Mouse (Mus musculus) A20 (cell line): ENCODE data around the gene Gck.

Source experiments
- DNase-seq: peaks from one replicate; pipeline ENCODE4 v3.0.0-alpha.2; 2011; ENCODE audit warnings: low read depth, low spot score

The Gck gene

DNA sequence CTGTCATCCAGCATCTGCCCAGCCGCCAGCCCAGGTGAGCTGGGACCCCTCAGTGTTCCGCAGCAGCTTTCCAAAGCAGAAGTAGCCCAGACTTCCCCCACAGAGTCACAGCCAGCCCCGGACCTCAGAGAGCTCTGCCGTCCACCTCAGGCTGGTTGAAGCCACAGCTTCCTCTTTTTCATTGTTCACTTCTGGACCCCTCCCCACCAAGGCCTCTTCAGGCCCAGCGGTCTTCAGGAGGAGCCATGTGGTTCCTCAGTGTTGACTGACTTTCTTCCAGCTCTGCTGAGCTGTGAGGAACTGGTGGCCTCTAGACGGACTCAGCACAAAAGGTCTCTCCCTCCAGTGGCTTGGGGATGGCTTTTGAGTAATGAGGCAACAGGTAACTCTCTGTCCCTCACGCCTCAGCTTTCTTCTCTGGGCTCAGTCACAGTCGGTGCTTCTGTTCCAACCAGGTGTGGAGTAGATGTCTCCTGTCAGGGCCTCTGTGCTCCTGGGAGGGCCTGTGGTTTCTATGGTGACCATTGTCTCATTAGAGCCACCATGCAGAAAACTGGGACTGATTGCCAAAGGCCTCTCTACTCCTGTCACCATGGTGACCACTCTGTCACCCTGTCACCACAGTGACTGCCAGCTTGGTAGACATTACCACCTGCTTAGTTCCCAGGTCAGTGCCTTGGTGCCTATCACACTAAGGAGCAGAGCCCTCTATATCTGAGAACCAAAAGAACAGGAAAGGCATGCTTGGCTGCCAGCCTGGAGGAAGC, at the start of gene Gck:
Gene Gck (minus strand): TSS at position 496 of the 767 bp plus-strand sequence.
- peak; percentile 79 for DNase-seq

DNA sequence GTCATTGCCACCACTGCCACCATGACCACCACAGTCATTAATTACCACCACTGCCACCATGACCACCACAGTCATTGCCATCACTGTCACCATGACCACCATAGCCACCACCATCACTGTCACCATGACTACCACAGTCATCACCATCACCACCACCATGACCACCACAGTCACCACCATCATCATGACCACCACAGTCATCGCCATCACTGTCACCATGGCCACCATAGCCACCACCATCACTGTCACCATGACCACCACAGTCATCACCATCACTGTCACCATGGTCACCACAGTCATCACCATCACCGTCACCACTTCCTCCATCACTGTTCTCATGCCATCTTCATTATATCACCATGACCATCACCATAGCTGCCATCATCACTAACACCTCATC, 48.6 kb upstream of the Gck start:
- no peak for DNase-seq

DNA sequence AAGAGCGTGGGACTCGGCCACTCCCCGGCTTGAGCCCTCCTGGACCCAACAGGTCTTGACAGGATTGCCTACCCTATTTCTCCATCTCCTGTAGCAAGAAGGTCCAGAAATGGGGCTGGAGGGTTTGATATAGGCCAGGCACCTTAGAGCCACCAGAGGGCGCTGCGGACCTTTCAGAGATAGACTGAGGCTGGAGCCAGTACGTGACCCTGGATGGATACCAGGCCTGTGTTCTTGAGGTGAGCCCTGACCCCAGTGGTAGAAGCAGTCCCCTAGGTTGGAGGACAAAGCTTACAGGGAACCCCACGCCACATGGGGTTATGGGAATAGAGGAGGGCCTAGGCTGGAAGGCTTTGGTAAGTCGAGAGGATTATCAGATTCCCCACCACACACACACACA, 46.1 kb upstream of the Gck start:
- peak; percentile 82 for DNase-seq

DNA sequence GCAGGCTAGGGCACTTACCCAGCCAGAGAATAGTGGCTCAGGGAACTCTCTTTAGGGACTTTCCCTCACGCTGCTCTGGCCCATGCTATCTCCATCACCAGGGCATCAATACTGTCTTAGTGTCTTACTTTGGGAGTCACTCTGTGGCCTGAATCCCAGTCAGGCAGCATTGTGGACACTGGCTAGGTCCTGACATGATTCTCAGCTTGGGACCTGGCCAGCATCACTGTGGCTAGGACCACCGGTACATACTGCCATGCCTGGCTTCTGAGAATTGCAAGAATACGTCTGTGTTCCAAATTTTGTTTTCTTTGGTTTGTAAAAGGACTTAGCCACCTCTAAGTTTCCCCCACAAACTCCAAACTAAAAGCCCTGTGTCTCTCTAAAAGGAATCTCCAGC, 45.0 kb upstream of the Gck start:
- no peak for DNase-seq

DNA sequence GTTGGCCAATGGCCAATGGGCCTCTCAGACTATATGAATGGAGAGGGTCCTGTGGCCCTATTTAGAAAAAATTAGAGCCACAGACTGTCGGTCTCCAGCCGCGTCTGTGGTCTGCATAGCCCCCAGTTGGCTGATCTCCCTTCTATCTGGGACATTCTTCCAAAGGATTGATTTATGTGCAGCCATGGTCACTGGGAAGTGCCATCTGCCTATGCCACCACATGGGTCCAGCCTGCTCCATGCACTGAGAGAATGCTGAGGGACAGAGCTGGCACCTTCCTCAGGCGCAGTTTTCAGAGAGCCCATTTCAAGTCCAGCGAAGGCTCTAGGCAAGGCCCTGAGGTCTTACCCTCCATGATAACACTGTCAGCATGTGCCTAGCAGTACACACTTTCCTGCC, 44.3 kb upstream of the Gck start:
- DNase-seq: no peak

DNA sequence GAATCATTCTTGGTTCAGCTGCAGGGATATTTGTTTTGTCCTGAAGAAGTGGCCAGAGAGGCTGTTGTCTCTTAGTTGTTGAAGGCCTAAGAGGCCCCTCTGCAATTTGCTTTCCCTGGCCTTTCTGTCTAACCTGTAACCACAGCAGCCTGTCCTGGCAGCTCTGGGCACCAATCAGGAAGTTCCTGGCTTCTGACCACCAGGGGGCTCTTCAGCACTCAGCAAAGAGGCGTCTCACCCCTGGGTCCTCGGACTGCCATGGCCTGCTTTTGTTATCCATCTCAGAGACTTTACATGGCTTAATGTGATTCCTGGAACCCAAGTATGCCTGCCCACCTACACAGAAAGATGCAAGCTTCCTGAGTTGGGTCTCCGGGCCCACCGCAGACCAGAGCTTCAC, 41.0 kb upstream of the Gck start:
- DNase-seq: peak; percentile 70

DNA sequence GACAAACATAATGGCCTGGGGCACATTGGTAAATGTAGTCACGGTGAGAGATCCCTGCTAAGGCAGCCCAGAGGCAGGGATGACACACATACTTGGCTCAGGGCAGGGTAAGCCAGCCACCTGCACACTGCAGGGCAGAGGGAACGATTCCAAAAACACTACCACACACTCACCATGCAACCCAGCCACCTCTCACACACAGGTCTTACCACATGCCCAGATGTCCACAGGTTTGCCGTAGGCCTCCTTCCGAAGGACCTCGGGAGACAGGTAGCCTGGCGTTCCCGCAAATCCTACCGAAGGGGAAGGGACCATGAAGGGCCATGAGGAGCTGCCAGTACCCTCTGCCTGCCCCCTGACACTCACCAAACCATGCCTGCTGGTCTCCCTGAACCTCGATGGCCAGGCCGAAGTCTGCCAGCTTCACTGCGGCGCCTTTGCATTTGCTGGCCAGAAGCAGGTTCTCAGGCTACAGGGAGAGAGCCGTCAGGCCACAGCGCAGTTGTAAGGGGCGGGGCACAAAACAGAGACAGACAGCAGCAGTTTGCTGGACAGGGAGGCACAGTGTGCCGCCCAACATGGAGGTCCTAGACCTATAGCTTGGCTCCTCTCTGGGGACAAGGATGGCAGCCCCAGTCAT, 40.2 kb upstream of the Gck start:
- no peak for DNase-seq

DNA sequence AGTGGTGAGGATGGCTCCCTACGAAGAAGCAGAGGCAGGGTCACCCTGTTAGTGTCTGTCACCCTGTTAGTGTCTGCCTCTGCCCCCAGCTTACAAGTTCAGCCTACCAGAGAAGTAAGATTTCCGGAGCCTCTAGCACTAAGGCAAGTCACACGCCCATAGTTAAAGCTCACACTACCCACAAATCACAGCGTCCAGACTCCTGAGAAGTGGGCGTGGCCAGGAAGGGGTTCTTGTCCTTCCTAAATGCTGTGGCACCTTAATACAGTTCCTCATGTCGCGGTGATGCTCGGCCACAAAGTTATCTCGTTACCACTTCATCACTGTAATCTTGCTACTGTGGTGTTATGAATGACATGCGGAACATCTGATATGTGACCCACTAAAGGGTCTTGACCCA, 38.2 kb upstream of the Gck start:
- no peak for DNase-seq

DNA sequence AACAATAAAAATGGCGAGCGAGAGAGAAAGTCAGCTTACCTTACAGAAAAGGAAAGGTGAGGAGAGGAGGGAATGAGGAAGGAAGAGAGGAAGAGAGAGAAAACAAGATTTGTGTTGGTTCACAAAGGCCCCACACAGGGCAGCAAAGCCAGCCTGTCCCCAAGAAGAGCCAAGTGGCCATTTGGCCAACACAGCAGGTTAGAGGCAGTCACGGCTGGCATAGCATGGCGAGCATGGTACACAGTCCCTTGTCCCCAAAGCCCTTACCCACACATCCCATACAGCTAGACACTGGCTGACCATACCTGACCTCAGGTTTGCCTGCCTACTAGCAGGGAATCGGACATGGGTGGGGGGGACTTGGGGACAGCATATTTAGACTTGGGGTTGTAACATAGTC, 33.7 kb upstream of the Gck start:
- DNase-seq: no peak

DNA sequence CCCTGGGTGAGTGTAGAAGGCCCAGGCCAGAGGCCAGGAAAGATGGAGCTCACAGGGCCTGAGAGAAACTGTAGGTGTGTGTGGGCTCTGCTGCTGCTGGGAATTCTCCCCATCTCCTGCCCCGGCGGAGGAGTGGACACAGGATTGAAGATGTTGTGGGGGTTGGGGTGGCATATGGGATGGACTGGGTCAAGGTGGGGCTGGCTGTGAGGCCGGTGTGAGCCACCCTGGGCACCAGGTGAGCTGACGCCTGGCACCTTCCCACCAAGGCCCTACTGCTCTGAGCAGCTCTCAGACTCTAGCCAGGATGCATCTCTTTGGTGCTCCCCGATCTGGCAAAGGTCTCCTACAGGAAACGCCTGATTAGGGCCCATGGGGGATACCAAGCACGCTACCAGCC, 31.4 kb upstream of the Gck start:
- no peak for DNase-seq

DNA sequence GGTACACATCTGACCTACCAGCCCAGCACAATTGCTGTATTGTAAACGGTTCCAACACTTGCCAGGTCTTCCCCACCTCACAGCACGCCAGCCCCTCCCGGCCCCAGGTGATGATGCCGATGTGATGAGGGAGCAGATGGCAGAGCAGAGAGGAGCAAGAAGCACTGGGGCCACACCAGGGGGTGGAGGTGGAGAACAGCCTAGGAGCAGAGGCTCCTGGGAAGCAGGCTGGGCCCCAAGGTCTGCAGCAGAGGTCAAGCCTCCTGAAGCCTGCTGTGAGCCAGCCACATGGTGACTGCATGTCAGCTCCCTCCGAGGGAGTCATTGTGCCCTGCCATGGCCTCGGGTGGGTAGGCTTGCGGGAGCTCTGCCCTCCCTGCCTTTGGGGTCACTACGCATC, 30.7 kb upstream of the Gck start:
- no peak for DNase-seq

DNA sequence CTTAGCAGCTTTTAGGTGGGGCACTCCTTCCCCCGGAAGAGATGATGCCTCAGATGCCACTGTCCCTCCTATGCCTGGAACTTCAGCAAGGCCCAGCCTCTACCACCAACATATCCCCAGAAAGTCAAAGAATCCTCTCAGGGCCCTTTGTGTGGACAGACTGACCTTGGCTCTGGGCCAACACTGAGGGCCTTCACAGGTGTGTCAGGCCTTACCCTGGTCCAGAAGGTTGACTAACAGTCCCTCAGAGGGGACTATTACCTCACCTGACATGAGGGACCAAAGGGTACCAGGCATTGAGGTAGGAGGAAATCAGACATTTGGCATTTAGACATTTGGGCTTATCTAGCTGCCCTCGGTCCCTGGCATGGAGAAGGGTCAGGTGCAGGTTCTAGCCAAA, 30.2 kb upstream of the Gck start:
- no peak for DNase-seq

DNA sequence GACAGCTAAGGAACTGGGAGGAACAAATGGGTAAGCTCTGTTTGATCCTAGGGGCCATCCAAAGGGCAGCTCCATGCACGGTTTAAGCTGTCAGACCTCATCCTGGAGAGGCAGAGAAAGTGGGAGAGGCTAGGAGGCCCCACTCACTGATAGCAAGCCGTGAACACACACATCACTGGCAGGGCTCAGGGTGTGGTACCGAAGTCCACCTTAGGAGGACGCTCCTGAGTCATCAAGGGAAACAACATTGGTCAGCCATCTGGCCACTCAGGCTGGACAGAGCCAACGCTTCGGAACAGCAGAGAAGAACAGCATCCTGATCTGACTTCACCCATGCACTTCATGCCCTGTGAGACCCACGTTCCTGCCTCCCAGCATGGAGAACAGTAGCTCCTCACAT, 29.2 kb upstream of the Gck start:
- no peak for DNase-seq

DNA sequence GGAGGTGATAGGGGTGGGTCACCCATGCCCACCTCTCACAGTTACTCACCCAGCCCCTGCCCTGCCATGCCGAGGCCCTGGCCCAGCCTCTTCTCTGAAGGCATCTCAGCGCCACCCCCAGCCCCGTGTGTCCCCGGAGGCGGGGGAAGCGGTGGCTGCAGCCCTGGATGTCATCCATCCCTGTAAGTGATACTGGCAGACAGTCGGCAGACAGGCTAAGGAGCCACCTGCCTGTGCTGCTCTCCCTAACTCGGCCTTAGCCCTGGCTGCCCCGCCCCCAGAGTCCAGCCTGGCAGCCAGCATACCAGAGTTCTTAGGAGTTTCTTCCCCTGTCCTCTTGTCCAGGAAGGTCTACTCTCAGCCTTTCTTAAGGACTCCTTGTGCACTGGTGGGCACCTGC, 26.2 kb upstream of the Gck start:
- no peak for DNase-seq

DNA sequence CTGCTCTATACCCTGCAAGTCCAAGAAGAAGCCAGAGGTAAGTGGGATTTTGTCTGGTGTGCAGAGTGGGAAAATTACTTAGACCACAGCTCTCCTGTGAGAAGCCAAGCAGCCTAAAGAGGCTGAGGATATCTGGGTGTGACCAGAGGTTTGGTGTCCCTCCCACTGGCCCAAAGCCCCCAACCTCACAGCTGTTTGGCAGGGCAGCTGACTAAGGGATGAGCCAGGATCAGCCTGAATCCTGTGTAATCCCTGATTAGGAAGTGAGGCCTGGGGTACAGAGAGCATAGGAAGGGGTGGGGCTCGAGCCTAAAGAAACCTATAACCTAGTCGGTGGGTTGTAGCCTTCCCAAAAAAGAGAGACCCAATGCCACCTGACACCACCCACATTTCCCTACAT, 25.2 kb upstream of the Gck start:
- DNase-seq: no peak

DNA sequence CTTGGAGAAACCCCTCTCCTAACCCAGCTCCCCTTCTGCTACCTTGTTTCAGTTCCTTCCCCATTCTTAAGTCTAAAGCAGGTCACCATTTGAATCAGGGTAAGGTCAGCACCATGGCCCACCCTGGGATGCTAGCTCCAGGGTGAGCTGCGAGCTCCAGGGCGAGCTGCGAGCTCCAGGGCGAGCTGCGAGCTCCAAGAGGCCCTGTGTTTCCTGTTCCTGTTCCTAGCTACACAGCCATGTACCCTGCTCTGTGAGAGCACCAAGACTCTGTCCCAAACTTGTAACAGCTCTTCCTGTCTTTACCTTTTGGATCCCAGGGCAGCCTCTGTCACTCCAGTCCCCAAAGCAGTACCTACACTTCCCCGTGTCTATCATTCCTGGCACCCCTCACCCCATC, 24.2 kb upstream of the Gck start:
- no peak for DNase-seq

DNA sequence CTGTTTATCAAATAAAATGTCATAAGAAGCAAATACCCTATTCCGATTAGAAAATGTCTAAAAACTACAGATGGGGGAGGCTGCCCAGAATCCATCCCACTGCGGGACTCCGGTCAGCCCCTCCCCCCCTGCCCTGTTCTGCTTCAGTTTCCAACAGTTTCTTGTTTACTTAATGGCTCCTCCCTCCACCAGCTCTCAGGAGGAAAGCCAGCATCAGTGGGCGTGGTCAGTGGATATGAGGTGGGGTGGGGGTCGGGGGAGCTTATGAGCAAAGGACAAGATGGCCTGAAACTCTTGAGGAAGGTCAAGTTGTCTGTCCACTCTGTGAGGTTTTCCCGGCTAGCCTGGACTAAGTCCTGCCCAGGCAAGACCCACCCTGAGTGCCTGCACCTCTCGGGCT, 23.3 kb upstream of the Gck start:
- no peak for DNase-seq

DNA sequence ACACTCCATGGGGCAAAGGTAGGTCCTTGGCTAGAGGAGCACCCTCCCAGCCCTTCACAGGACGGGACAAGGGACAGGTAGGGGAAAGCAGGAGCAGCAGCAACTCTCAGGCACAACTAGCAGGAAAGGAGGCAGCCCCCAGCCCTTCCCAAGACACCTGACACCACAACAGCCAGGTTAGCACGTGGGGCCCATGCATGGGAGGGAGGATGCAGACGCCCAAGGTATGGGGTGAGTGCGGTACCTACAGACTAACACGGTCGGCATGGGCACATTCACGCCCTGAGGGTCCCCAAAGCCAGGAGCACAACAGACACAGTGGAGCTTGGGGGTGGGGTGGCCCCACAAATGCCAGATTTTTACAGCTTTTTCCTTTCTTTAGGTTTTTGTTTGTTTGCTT, 21.3 kb upstream of the Gck start:
- DNase-seq: no peak

DNA sequence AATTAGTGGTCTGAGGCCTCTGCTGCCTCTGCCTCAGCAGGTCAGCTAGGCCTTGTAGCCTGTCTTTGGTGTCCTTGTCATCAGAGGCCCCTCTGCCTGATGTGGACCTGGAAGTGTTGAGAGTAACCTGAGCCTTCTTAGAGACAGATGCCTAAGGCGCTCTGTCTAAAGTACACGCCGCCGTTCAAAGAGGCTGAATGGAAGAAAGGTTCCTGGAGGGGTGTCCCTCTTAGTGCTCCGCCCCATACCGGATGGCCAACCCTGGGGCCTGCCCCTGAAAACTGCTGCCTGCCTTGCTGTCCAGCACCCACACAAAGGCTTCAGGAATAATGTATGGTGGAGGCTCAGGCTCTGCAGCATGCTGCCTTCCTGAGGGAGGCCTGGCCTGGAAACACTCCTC, 18.3 kb upstream of the Gck start:
- no peak for DNase-seq

DNA sequence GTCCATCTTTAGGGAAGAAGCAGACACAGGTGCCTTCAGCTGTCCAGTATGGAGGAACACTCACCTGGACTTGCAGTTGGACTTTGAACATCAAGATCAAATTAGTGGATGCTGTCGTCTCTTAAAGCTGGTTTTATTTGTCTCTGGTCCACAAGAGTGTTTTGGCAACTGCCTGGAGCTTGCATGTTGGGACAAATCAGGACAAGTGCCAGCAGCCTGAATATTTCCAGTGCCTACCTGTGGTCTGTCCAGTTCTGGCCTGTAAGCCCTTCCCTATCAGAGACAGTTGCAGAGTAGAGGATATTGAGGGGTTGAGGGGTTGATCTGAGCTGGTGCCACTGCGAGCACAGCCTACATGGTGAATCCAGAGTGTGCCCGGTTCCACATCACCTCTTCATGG, 16.9 kb upstream of the Gck start:
- DNase-seq: no peak

DNA sequence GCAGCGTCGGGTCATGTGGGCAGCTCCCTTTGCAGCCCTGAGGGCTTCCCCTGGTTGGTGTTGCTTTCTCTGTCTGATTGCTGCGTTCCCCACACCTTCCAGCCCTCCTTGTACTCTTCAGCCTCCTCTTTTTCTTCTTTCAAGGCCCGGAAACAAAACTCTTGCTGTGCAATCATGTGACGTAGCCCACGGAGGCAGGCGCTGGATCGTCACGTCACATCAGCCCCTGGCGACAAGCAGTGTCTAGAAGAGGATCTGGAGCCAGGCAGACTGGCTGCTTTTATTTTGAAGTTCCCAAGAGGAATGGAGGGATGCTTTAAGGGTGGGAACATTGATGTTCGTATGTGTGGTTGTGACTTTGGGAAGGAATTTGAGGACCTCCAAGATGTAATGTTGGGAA, 16.0 kb upstream of the Gck start:
- no peak for DNase-seq

DNA sequence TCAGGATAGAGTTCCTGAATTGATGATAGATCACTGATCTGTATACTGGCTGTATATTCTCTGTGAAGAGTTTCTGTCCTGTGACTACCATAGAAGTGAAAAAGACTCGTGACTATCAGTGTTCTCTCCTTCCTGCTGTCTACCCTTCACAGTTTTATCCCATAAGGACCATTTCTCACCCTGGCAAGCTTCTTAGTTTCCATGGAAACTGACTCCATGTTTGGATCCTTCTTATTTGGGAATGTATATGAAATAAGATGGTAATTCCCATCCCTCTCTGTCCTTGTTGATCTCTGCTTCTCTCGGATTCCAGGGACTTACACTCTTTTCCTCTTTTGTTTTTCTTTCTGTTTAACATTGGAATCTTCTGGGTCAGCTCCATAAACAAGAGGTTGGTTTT, 10.2 kb upstream of the Gck start:
- no peak for DNase-seq

DNA sequence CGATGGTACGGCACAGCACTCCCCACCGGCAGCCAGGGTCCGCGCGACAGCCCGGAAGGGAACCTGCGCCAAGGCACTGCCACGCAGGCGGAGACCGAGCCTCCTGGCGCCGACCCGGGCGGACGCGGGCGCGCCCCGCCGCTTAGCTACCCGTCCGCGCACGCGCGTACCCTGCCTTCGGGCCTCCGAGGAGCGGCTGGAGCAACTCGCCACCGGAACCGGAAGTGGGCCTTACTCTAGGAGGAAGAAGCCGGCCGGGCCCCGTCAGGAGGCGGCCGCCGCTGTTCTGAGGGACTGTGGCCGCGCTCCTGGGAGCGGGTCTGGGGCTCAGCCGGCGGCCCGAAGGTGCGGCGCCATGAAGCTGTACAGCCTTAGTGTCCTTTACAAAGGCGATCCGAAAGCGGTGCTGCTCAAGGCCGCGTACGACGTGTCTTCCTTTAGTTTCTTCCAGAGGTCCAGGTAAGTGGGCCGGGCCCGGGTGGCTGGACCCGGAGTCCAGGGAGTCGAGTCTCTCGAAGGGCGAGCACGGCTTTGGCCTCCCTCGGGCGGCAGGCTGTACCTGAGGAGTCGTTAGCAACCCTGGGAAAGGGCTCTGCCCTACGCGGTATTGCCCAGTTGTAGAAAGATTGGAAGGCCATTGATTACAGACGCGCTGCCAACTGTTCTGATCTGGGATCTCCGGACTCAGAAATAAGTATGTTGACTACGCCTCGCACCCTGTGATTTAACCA, 5.8 kb upstream of the Gck start, which contains the start of gene Ykt6:
Gene Ykt6 (plus strand): TSS at position 148 of the 731 bp plus-strand sequence.
- DNase-seq: peak; percentile 97
